Mouse (Mus musculus): Measurements from ENCODE around the gene Ptcd3.
"Not testable (repeated sequence)": the region's sequence is repeated elsewhere in the genome, so short reads cannot be mapped to it uniquely, and the experiment has no call there.

Gene Ptcd3

DNA sequence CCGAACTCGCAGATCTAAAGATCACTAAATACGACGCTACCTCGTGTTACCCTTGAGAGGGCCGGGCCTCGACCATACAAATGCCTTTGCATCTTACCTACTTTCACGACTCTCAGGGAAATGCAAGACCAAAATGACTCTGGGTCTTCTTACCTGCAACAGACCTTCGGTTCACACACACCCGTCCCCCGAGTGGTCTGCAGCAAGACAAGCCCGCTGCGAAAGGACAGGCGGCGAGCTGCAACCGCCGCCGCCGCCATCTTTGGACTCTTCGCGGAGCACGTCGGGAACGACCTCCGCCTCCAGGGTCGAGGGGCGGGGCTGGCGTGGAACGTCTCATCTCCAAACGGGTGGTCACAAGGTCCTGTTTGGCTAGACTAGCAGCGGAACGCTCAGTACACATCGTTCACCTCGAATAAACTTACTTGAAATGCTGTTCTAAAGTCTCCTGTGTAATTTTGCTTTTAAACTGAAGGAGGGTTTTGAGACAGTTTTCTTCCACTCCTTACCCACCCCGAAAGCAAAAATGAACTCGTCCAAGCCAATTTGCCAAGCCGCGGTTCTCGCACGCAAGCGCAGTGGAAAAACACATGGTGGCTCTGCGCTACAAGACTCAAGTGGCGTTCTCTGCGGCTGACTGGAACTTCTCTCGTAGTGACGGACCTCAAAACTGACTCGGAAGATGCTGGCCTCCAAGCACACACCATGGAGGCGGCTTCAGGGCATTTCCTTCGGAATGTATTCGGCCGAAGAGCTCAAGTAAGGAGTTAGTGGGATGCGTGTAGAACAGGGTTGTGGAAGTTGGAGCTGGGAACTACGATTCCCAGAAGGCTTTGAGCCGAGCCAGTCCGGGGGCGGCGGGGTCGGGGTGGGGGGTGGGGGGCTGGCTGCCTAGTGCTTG, at the start of gene Ptcd3, which contains the start of gene Polr1a:
TSS of gene Ptcd3 (minus strand) at position 270 of the 901 bp plus-strand sequence.
TSS of gene Polr1a (plus strand) at position 573 of the 901 bp plus-strand sequence.
- DNase-seq, result peak; percentile 96

DNA sequence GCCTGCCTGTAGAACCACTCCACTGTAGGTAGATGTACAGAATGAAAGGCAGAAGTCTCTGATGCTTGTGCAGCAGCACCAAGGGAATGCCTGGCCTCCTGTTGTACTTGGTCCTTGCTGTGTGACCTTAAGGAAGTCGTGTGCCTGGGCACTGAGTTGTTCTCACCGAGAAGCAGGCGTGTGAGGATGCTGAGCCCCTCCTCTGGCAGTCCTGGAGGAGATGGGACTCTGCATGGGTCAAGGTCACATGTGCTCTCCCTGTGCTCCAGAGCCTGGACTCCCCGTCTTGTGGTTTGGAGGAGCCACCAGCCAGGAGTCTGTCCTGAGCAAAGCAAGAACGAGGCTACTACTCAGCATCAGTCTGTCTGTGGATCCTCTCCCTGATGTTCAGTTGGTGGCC, 42.6 kb upstream of the Ptcd3 start:
- no peak for DNase-seq

DNA sequence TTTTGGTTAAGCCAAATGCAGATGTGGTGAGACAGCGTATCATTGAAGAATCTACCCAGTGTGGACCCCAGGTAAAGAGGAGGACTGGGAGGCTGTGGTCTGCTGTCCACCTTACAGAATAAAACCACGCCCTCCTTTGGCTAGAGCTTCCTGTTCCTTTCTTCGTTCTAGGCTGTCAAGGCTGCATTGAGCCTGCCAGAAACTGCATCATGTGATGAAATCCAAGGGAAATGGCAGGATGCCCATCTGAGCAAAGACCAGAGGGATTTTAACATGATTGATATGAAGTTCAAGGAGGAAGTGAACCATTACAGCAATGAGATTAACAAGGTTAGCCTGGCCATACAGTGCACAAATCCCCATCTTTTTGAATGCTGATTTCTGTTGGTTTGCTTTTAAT, 42.0 kb upstream of the Ptcd3 start:
- no peak for DNase-seq

DNA sequence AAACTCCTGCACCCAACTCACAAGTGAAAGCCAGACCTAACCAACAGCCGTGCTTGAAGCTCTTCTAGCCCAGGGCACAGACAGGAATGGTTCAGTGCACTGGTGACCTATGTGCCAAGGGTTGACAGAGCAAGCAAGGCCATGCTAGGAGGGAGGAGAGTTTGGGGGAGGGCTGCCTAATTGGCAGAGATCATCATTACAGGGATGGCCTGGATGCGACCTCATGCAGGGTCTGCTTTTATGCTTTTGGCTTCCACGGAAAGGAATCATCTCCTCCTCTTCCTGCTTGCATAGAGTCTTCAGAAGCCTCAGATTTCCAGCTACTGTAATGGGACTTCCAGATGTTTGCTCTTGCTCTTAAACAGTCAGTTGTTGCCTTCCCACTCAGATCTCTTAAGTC, 41.2 kb upstream of the Ptcd3 start:
- DNase-seq, result no peak

DNA sequence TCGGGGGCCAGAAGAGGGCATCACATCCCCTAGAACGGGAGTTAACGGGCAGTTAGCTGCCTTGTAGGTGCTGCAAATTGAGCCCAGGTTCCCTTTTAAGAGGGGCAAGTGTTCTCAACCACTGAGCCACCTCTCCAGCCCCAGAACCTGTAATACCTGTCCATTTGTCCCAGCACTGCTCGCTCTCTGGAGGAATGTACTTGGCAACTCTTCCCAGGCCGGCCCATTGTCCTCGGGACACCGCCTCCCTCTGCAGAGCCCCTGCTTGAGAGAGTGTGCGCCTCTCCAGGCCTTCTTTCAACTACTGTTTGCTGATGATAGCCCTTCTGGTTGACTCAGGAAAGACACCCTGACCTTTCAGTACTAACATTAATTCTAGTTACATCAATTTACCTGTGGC, 37.6 kb upstream of the Ptcd3 start:
- no peak for DNase-seq

DNA sequence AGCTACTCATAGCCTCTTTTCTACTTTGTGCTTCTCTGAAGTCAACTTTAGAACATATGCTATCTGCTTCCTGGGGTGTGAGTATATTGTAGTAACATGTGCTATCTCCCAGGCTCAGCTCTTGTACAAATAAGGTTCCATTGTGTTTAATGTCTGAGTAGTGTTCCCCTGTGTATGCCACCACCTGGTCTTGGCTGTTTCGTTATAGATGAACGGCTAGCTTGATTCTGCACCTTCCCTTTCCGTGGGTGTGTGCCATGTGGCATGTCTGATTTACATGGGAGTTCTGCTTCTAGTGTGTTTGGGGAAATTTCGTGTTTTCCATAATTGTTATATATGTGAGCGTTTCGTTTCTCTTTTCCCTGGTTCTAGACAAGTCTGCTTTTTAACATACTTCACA, 36.6 kb upstream of the Ptcd3 start:
- DNase-seq, result no peak

DNA sequence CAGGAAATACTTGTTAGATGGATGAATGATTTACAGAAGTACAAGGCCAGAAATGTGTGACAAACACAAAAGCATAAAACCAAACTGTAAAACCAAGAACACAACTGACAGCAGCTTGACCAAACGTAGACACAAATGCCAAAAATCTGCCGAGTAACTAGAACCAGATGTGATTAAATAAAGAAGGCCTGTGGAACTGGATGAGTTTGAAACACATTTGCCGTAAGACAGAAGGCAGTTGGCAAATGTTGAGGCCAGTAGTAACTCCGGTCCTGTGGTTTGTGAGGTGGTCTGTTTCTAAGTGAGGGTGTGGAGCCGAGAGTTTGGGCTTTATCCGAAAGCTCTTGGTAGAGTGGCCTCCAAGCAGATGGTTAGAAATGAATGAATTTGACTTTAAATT, 32.4 kb upstream of the Ptcd3 start:
- DNase-seq, result no peak

DNA sequence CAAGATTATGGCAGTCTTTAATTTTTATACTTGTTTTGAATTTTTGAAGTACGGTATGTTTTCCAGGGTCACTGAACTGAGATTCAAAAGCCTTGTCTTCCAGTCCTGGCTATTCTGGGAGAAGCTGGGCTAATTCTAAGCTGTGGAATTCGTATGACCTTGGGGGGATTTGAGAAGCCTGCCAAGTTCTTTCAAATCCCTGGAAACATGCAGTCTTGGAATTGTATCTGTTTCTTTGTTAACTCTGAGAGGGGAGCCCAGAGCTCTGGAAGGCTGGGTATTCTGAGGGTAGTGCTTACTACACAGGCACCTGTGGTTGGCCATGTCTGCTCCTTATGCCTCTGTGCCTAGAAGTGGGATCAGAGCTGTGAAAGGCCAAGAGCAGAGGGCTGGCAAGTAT, 27.2 kb upstream of the Ptcd3 start:
- DNase-seq, result no peak

DNA sequence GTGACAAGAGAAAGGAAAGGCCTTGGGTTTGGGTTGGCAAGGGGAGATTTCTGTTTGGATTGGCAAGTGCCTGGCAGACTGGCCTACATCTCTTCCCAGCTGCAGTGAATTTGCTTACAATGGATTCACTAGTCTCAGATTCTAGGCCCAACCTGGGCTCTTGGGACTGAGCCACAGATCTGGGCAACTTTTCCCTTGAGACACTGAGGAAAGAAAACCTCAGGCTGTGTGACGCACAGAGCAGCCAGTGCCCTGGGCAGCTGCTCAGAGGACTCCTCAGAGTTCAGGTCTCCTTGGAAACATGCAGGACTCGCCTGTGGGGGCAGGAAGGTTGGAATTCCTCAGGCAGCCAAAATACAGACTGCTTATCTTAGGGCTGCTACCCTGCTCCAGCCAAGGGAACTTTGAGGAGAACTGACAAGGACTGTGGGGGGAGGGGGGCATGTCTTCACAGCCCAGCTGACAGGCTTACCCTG, 25.6 kb upstream of the Ptcd3 start:
- no peak for DNase-seq

DNA sequence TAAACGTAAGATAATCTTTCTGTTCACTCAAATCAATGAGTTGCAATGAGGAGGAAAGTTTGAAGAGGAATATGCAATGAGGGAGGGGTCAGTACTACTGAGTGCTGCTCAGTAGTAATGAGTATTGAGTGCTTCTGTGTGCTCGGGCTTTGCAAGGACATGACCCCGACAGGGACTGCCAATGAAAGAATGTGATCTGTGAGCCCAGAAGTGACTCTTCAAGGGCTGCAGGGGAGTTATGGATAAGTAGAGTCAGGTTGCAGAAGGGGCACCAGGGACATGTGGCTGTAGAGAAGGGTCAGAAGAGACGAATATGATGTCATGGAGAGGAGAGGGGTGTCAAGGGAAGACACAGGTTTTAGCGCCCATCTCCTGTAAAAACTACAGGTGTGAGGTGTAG, 23.8 kb upstream of the Ptcd3 start:
- DNase-seq, result no peak

DNA sequence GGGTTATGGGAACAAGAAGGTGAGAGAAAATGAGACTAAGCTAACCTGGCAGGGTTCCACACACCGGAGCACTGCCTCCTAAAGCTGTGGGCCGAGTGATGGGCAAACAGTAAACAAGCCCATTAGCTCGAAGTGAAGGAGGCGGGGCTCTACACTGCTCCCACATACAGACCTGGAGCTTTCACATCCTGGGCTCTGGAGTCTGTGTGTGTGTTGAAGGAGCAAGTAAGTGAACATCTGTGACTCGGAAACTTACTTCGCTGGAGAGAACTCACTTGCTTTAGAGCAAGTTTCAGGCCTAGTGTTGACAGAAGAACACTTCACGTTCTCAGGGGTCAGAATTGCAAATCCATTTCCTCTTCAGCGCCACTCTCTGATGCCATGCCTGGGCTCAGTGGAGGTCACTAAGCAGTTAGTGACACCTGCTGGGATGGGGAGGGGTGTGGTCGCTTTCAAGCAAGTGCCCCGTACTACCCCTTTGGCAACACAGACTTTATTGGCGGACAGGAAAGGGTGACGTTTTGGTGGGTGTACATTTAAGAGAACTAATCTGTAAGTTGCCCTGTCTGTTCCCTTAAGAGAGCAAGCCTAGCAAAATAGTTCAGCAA, 22.4 kb upstream of the Ptcd3 start:
- DNase-seq, result no peak

DNA sequence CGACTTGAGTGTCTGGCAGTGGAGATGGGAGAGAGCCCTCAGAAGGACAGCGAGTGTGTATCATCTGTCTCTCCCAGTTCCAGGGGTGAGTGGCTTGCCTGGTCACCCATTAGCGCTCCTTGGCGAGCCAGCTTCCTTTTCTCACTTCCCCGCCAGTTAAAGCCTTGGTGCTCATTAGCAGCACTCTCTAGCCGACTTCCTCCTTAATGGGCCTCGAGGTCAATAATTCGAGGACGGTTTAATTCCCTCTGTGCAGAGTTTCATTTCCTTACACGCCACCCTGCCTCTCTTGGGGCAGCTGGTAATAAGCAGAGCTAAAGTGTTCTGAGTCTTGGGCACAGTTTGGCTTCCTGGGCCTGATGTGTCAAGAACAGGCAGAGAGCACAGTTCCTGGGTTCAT, 21.5 kb upstream of the Ptcd3 start:
- DNase-seq, result no peak

DNA sequence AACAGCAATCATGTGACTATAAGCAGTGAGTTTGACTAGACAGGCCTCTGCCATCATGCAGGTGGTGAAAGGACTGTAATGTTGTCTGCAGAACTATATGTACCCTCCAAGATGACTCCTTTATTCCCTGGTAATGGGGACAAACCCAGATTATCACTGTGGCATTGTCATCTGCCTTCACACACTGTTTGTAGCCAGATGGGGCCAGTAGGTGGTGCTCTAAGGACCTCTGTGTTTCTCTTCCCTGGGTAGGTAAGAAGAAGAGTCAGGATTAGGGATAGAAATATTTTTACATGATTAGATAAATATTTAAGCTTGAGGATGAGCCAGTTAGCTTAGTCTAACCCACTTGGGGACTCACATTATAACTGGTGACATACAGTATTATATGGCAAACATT, 19.4 kb upstream of the Ptcd3 start:
- DNase-seq, result peak; percentile 58

DNA sequence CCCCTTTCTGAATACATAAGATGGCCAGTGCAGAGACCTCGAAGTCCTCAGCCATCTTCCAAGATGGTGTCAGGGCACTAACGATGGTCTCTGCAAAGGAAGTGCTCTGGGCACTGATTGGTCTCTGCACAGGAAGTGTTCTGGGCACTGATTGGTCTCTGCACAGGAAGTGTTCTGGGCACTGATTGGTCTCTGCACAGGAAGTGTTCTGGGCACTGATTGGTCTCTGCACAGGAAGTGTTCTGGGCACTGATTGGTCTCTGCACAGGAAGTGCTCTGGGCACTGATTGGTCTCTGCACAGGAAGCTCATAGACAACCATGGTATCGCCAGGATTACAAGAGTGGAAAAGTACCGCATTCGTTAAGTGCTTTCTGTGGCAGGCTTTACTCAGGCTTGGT, 16.7 kb upstream of the Ptcd3 start:
- DNase-seq, result not testable (repeated sequence)

DNA sequence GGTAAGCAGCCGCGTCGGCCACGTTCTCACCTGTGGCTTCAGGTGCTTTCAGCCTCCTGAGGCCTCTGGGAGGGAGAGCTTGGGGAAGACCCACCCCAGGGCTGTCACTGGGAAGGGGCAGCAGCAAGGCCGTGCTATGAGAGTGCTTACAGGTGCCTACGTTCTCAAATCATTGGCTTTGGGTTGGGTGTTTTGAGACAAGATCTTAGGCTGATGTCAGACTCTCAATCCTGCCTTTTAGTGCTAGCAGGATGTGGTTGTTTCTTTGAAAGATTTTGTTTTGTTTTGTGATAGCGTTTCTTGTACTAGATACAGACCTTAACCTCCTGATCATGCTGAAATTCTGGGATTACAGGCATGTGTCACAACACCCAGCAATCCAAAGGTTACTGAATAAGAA, 12.2 kb upstream of the Ptcd3 start:
- DNase-seq, result peak; percentile 23

DNA sequence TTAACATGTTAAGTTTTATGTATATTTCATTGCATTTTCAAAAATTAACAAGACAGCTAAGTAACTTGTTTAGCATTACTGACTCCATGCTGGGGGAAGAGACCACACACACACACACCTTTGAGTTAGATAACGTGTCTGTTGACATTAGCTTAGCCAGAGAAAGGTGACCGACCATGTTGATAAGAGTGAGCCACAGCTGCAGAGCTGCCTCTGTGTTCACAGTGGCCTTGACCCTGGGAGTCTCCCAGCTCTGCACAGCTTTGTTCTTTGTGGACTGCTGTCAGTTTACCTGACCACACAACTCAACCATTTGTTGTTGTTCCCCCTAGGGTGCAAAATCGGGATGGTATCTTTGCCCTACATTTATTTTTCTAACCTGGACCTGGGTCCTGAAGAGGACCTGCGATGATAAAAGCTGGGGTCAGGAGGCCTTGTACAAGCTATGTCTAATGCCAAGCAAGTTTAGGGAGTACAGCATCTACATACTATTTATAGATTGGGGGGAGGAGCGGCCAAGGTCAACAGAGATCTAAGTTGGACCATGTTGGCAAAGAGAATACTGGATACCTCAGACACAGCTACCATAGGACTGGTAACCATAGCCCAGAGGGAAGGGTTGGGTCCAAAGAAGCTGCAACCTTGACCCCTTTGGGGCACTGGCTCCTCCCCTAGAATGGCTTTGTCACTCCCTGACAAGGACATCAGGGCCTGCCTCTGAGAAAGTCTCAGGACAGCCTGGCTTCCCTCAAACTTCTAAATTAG, 3.3 kb upstream of the Ptcd3 start:
- DNase-seq, result no peak

DNA sequence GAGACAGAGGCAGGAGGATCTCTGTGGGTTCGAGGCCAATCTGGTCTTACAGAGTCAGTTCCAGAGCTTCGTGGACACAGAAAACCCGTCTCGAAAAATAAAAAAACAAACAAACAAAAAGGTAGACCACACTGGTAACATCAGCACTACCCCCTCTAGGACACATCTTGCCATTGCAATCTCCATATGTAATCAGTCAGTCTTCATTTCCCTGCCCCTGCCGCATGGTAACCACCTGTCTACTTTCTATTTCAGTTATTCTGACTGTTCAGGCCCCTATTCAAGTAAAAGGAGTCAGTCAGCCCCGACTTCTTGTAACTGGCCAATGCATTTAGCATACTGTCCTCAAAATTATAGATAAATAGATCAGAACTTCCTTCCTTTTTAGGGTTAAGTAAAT, 1.3 kb upstream of the Ptcd3 start:
- no peak for DNase-seq

DNA sequence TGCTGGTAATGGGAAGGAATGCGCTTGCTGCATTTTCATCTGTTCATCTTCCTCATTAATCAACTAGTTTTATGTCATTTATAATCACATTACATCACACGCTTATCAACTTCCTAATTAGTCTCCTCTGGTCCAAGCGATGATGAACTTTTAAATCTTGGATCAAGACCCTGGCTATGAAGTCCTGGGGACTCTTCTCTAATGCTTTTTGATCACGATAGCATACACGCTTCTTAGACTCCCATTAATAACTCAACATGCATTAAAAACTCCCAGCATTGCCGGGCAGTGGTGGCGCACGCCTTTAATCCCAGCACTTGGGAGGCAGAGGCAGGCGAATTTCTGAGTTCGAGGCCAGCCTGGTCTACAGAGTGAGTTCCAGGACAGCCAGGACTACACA, 834 bp upstream of the Ptcd3 start:
- no peak for DNase-seq

DNA sequence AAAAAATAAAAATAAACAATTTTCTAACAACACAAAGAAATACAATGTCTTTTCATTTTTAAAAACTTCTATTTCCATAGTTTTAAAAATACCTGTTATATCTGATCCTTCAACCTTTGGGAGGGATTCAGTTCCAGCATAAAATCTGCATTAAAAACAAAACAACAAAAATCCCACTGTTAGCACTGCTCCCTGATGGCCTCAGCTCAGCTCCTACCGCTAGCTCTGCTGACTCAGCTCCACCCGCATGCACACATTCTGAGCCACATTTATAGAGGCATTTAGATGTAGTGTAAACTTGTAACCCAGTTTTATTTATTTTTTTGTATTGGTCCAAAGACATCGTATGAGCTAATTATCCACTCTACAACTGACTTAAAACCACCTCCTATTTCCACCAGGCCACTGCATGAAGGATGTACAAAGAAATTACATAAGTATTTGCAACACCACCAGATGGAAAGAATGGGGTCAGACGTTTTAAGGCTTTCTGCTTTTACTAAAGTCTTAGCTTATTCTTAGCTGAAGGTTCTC, 781 bp downstream of the Ptcd3 start:
- DNase-seq, result no peak

DNA sequence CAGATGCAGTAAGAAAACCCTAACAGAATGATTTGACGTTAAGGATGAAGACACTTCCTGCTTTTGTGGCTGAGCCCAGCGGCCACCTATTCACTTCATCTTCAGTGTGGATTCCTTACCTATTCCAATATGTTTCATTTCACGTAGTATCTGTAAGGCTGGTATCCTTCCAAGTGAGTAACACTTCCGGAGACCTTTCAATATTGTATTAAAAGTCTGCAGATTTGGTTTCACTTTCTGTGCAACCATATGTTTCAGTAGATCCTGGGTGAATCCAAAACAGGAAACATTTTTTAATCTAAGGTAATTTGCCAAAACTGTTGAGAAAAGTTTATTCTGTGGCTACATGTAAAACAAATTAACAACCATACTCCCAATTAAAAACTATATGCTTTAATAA, 15.3 kb downstream of the Ptcd3 start:
- DNase-seq, result no peak

DNA sequence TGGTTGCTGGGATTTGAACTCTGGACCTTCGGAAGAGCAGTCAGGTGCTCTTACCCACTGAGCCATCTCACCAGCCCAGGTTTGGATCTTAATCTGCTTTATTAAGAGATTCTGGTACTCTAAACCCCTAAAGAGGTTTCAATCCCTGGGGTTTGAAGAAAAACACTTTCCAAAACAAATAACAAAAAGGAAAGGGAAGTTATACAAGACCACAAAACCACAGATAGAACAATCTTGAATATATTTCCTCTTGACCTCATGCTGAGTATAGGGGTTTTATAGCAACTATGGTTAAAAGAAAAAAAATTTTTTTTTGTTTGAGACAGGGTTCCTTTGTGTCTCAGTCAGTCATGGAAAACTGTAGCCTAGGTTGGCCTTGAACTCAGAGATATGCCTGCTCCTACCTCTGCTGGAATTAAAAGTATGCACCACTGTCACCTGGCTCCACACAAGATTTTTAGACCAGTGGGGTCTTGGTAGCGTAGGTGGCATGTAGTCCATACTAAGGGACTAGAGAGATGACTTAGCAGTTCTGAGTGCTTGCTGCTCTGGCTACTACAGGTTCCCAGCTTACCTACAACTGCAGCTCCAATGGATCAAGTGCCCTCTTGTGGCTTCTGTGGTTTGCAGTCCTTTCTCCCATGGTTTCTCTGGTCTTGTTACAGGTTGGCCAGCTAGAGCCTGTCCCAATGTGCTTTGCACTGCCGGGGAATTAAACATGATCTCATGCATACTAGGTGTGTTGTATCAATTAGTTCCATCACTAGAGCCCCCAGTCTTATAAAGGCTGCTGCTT, 30.4 kb downstream of the Ptcd3 start:
- no peak for DNase-seq

DNA sequence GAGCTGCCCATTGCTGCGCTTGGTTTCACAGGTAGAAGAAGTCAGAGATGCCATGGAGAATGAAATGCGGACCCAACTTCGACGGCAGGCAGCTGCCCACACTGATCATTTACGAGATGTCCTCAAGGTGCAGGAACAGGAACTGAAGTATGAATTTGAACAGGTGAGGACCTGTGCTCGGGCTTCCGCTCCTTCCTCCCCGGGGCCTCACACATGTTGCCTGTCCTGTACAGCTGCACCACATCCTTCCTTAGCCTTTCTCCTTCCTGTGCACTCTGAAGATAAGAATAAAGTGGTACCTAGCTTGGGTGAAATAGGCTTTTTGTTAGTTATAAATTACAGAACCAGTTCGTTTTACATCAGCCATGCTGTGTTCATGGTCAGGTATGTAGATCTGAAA, 37.2 kb downstream of the Ptcd3 start:
- DNase-seq, result peak; percentile 54

DNA sequence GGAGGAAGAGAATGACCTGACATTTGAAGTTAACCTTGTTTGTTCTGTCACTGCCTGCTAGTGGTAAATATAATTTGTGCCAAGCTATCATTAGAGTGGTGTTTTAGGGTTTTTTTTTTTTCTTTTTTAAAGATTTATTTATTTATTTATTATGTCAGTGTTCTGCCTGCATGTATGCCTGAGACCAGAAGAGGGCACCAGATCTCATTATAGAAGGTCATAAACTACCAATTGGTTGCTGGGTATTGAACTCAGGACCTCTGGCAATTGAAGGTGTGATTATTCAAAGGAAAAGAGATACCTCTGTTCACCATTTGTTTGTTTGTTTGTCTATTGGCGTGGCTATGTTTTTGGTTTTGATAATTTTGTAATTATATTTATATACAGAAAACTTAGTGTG, 39.7 kb downstream of the Ptcd3 start:
- peak; percentile 28 for DNase-seq
